Mouse (Mus musculus) embryo, embryonic 10.5 days (tissue): Measurements from ENCODE around the gene Olfr1107.

Source experiments
- DNase-seq: peaks from one replicate; pipeline ENCODE4 v3.0.0-alpha.2; 2015; ENCODE audit warnings: low spot score

Olfr1107 gene

DNA sequence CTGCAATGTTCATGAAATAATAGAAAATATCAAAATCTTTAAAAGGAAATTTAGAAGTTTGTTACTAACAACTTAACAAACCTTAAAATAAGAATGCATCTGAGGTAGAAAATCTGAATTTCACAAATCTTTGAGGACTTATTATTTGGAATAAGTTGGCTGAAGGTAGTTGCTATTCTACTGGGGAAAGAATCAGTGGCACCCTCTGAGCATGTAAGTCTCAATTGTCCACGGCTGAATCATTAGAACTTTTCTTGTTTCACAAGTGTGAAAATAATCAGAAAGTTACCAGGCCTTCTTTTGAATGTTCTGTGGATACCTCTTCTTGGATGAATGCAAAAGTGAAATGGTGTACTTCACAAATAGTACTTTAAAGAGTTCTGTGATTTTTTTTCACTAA is at the start of gene Olfr1107:
TSS of gene Olfr1107 (minus strand) at position 101 of the 400 bp plus-strand sequence.
- no peak for DNase-seq

DNA sequence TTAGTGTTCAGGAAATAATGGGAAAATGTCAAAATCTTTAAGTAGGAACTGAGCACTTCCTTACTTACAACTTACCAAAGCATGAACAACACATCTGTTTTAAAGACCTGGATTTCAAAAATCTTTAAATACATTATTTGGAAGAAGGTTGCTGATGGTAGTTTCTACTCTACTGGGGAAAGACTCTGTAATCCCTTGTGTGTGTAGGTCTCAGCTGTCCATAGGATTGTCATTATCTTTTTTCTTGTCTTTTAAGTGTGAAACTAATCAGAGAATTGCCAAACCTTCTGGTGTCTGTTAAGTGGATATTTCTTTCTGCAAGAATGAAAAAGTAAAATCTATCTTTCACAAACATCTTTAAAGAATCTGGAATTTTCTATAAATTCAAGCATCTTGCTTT is 38.9 kb upstream of the Olfr1107 start, which contains the start of gene Olfr259:
TSS of gene Olfr259 (minus strand) at position 101 of the 400 bp plus-strand sequence.
- no peak for DNase-seq

DNA sequence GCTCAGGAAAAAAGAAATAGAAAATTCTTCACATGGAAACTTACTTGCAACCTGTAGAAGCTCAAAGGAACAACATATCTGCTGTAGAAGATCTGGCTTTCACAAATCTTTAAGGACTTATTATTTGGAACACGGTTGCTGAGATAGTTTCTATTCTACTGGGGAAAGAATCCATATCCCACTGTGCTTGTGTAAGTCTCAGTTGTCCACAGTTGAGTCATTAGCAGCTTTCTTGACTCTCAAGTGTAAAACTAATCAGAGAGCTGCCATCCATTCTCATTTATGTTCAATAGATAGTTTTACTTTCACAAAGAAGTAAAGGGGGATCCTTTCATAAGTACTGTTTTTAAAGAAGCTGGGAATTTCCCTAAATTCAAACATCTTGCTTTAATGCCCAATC is 20.3 kb upstream of the Olfr1107 start, which contains the start of gene Olfr1109:
TSS of gene Olfr1109 (minus strand) at position 101 of the 400 bp plus-strand sequence.
- no peak for DNase-seq

DNA sequence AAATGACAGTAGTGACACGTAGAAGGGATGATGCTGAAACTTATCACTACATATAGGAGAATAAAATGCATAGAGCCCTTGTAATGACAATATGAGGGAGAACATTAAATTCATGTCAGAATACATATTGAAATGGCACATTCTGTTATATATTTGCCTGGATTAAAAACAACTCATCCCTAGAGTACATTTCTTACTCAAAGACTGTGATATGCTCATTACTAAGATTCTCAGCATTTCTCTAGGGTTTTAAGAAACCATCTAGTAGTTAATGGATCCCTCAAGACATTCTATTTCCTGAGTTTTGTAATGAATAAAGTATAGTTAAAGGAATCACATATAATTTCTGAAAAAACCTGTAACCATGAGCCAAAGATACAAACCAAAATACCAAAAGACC is 23.4 kb downstream of the Olfr1107 start, which contains the start of gene Olfr1106:
TSS of gene Olfr1106 (minus strand) at position 101 of the 400 bp plus-strand sequence.
- no peak for DNase-seq

DNA sequence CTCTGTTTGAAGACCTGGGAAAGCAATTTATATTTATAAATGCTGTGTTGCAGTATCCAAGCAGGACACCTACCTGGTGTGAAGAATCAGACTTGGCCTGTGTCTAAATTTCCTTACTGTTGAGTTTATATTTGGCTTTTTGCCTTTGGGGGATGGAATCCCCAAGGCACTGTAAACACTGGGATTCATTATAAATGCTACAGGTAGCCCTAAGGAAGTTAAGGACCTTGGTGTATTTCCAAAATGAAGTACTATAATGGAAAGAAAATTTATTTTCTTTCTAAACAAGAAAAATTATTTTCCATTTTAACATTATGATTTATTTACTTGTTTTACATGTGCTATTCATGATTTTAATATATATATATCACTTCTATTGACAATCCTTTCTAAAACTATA is 39.2 kb downstream of the Olfr1107 start, which contains the start of gene Olfr1105:
TSS of gene Olfr1105 (minus strand) at position 101 of the 400 bp plus-strand sequence.
- DNase-seq, result no peak

DNA sequence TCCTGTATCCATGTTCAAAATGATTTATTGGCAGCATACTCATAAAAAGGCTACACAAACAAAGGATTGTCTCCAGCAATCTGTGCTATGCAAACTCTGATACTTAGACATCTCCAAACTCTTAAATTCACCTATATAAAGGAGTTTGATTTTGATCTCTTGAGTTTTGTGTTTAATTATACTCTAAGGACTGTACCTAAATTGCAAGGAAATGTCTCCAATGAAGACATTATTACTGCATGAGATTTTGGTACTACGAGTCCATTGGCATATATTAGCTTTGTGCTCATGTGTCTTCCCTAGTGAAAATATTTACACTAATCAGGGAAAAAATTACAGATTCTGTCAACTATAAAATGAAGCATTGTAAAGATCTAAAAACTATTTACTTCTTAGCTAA is 48.6 kb downstream of the Olfr1107 start, which contains the start of gene Olfr1104:
TSS of gene Olfr1104 (minus strand) at position 101 of the 400 bp plus-strand sequence.
- DNase-seq, result no peak
